Mouse (Mus musculus) ES-E14 (cell line): Measurements from ENCODE around the gene Rec8. TPM values are rescaled to one million over a fixed set of nuclear protein-coding genes. Genes with fewer than 3 reads are reported as not detected.

Experiments
- DNase-seq: peaks from one replicate; pipeline ENCODE4 v3.0.0-alpha.2; 2013; ENCODE audit warnings: low read depth, low spot score
- H3K27ac ChIP-seq: 2 replicates; pipeline ENCODE4 v1.5.1; 2012; ENCODE audit warnings: low read depth, mild to moderate bottlenecking, low read length, moderate library complexity, mixed read lengths; ENCODE audit not compliant: poor library complexity, insufficient read depth, severe bottlenecking
- H3K36me3 ChIP-seq: 2 replicates; pipeline ENCODE4 v1.6.1; 2012; ENCODE audit warnings: mild to moderate bottlenecking, low read length, moderate library complexity, mixed read lengths; ENCODE audit not compliant: control insufficient read depth, poor library complexity, insufficient read depth, severe bottlenecking
- H3K4me1 ChIP-seq, 2 experiments: fragments of 150-350 bp in 1 of 2; sonication (generic) in 1 of 2; 2 replicates each; pipeline ENCODE4 v1.6.1; 2012; ENCODE audit warnings: low read length in 2 of 2, mild to moderate bottlenecking in 1 of 2, mixed read lengths in 1 of 2; ENCODE audit not compliant: control insufficient read depth in 2 of 2, insufficient read depth in 2 of 2, poor library complexity in 1 of 2
- H3K4me3 ChIP-seq, 2 experiments: fragments of 150-350 bp in 1 of 2; sonication (generic) in 1 of 2; 2 replicates each; pipeline ENCODE4 v1.5.1; 2012; ENCODE audit warnings: low read length in 2 of 2, low read depth in 1 of 2, mild to moderate bottlenecking in 1 of 2, mixed read lengths in 1 of 2; ENCODE audit not compliant: insufficient read depth in 1 of 2, poor library complexity in 1 of 2, severe bottlenecking in 1 of 2
- H3K9ac ChIP-seq: 2 replicates; pipeline ENCODE4 v1.6.1; 2012; ENCODE audit warnings: low read depth, mild to moderate bottlenecking, low read length, mixed read lengths; ENCODE audit not compliant: poor library complexity, insufficient read depth, severe bottlenecking
- H3K9me3 ChIP-seq: fragments of 150-350 bp; sonication (generic); 2 replicates; pipeline ENCODE4 v1.6.1; 2012; ENCODE audit warnings: low read depth, mild to moderate bottlenecking, low read length; ENCODE audit not compliant: control insufficient read depth, insufficient read depth
- CHD2 ChIP-seq: IDR thresholded peaks from 2 replicates; pipeline ENCODE4 v1.6.1; 2014; ENCODE audit warnings: mild to moderate bottlenecking, low read depth, low read length, inconsistent platforms
- HCFC1 ChIP-seq: IDR thresholded peaks from 2 replicates; pipeline ENCODE4 v1.6.1; 2012; ENCODE audit warnings: low read length, inconsistent platforms, borderline replicate concordance; ENCODE audit not compliant: insufficient read depth
- MAFK ChIP-seq: IDR thresholded peaks from 2 replicates; pipeline ENCODE4 v1.6.1; 2014; ENCODE audit warnings: mild to moderate bottlenecking, low read depth, low read length, inconsistent platforms; ENCODE audit not compliant: insufficient read depth
- ZC3H11A ChIP-seq: IDR thresholded peaks from 2 replicates; pipeline ENCODE4 v1.6.1; 2012; ENCODE audit warnings: low read depth, mild to moderate bottlenecking, inconsistent platforms, low read length, borderline replicate concordance
- ZNF384 ChIP-seq: IDR thresholded peaks from 2 replicates; pipeline ENCODE4 v1.6.1; 2012; ENCODE audit warnings: low read depth, low read length, inconsistent platforms
- in situ Hi-C, 2 experiments: fragments of 600-800 bp; cut with MboI; formaldehyde crosslinking; loops; one replicate each; pipeline ENCODE4 v1.15.1; 2025; ENCODE audit warnings: low sequenced_read_pairs in 2 of 2, inconsistent platforms in 1 of 2; ENCODE audit not compliant: unreplicated experiment in 2 of 2
- total RNA-seq: library from RNA; depleted of rRNA; stranded (reverse); fragments of 300-350 nt; gene quantifications from 2 replicates; pipeline ENCODE4 v1.2.3, GENCODE M21; 2012

Rec8 gene
- total RNA-seq, 1 experiment: 5.8 TPM

GRCm38 (mm10) chr14:55598521-55599390 lies 19.1 kb upstream of the Rec8 start:
- Histone ChIP-seq H3K36me3 (peaks cover 52% of the 10 kb centered on the region), H3K4me3 (no peak overlapping the region), H3K27ac (no peak overlapping the region), H3K9ac (no peak overlapping the region), H3K9me3 (no peaks in the 10 kb centered on the region), H3K4me1 (peaks cover 0 to 10% of the 10 kb centered on the region in 2 experiments; a peak in 2 of 4 replicates)
- in situ Hi-C loops: no loop called here
- no peak for DNase-seq
- TF ChIP-seq MAFK (no peak), ZNF384 (no peak), ZC3H11A (no peak), HCFC1 (no peak), CHD2 (no peak)

GRCm38 (mm10) chr14:55603271-55603632 lies 14.6 kb upstream of the Rec8 start, which contains the start of gene Irf9:
Irf9 (plus strand) TSS chr14:55603571.
- peaks cover 49% of the 10 kb centered on the region for H3K36me3 ChIP-seq
- peak within 1 kb of the TSS; percentile 69; the same call in 1 of the 2 replicates for H3K9ac ChIP-seq
- no peak for DNase-seq
- TF ChIP-seq ZNF384: no peak
- no peak for TF ChIP-seq HCFC1
- TF ChIP-seq MAFK: no peak
- no peak for TF ChIP-seq CHD2
- TF ChIP-seq ZC3H11A: no peak
- in situ Hi-C loops: no loop called here
- H3K27ac ChIP-seq: peak within 1 kb of the TSS; percentile 96
- H3K4me1 ChIP-seq: peaks cover 0 to 15% of the 10 kb centered on the region in 2 experiments; a peak in 2 of 4 replicates
- peak within 1 kb of the TSS; percentile 56 to 59 for H3K4me3 ChIP-seq
- H3K9me3 ChIP-seq: no peaks in the 10 kb centered on the region

DNA sequence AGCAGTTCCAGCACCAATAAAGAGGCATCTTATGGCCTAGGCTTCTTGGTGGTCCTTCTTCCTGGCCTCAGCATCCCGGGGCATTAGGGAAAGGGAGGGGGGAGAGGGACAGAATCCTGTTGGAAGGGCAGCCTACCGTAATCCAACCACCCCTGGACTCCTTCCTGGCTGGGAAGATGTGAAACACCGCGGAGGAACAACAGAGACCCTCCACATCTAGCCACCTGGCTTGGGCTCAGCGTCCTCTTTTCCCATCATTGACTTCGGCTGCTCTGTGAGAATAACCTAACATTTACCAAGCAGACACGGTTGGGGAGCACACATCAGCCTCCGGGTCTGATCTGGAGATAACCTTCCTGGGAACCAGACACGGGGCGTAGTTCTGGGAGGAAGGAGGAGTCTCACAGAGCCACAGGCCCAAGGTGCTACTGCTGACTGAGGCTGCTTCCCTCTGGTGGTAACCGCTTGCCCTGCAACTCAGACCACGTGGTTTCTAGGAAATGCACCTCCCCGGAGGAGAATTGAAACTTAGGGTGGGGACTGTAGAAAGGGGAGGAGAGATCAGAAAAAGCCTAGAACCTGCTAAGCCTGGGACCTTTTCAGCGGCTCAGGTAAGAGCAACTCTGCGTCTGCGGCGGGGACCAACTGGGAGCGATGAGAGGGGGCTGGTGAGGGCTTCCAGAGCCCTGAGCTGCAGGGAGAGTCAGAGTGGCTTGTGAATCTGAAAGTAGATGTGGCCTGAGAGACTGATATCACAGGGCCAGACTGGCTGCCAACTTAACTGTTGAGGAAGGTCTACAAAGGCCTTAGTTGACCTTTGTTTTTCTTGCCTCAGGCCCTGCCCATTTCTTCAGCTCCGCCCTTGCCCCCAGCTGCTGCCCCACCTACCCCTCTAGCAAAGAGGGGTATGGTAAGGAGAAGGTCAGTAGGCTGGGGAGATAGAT lies 13.9 kb upstream of the Rec8 start:
- peaks cover 50% of the 10 kb centered on the region for H3K36me3 ChIP-seq
- H3K9ac ChIP-seq: peak overlapping the region; percentile 69; the same call in 1 of the 2 replicates
- H3K4me1 ChIP-seq: peaks cover 0 to 15% of the 10 kb centered on the region in 2 experiments; a peak in 2 of 4 replicates
- TF ChIP-seq MAFK: no peak
- peak; percentile 57; the same call in 1 of the 2 replicates for TF ChIP-seq HCFC1
- H3K4me3 ChIP-seq: peak overlapping the region; percentile 56 to 59
- DNase-seq: peak; percentile 96
- no peaks in the 10 kb centered on the region for H3K9me3 ChIP-seq
- in situ Hi-C loops: no loop called here
- peak overlapping the region; percentile 96 for H3K27ac ChIP-seq

GRCm38 (mm10) chr14:55604823-55605222 lies 13.0 kb upstream of the Rec8 start:
- peaks cover 0 to 15% of the 10 kb centered on the region in 2 experiments; a peak in 2 of 4 replicates for H3K4me1 ChIP-seq
- no peak for TF ChIP-seq ZC3H11A
- TF ChIP-seq HCFC1: no peak
- TF ChIP-seq CHD2: no peak
- H3K36me3 ChIP-seq: peaks cover 45% of the 10 kb centered on the region
- in situ Hi-C loops: no loop called here
- H3K4me3 ChIP-seq: peak overlapping the region; percentile 56 to 59; a peak in 3 of 4 replicates
- H3K9ac ChIP-seq: peak overlapping the region; percentile 54; the same call in 1 of the 2 replicates
- no peaks in the 10 kb centered on the region for H3K9me3 ChIP-seq
- DNase-seq: no peak
- peak overlapping the region; percentile 96; the same call in 1 of the 2 replicates for H3K27ac ChIP-seq
